Mouse (Mus musculus) hindbrain, embryonic 15.5 days (tissue): ENCODE results near the gene Lasp1. TPM values are rescaled to one million over a fixed set of nuclear protein-coding genes. Genes with fewer than 3 reads are reported as not detected.
"Not testable (repeated sequence)": the region's sequence is repeated elsewhere in the genome, so short reads cannot be mapped to it uniquely, and the experiment has no call there.

ENCODE experiments used
- ATAC-seq: fragments of 200-750 bp; cut with Nextera tagmentation; 2 replicates; pipeline ENCODE4 v1.8.0; 2017; ENCODE audit warnings: low read depth, moderate number of reproducible peaks, moderate TSS enrichment; ENCODE audit not compliant: low FRiP score
- H3K27ac ChIP-seq: fragments of 300-500 bp; sonication (generic); replicated peaks from 2 replicates; pipeline ENCODE4 v1.5.1; 2015; ENCODE audit warnings: mild to moderate bottlenecking, inconsistent platforms
- H3K27me3 ChIP-seq: fragments of 300-500 bp; sonication (generic); 2 replicates; pipeline ENCODE4 v1.6.1; 2015; ENCODE audit warnings: control low read depth, inconsistent platforms
- H3K36me3 ChIP-seq: fragments of 300-500 bp; sonication (generic); 2 replicates; pipeline ENCODE4 v1.6.1; 2015; ENCODE audit warnings: control low read depth, inconsistent platforms
- H3K4me1 ChIP-seq: fragments of 300-500 bp; sonication (generic); replicated peaks from 2 replicates; pipeline ENCODE4 v1.6.1; 2015; ENCODE audit warnings: control low read depth, inconsistent platforms
- H3K4me2 ChIP-seq: fragments of 300-500 bp; sonication (generic); 2 replicates; pipeline ENCODE4 v1.6.1; 2015; ENCODE audit warnings: moderate library complexity, mild to moderate bottlenecking, inconsistent platforms
- H3K4me3 ChIP-seq: fragments of 300-500 bp; sonication (generic); 2 replicates; pipeline ENCODE4 v1.5.1; 2015; ENCODE audit warnings: mild to moderate bottlenecking, inconsistent platforms
- H3K9ac ChIP-seq: fragments of 300-500 bp; sonication (generic); 2 replicates; pipeline ENCODE4 v1.6.1; 2015; ENCODE audit warnings: inconsistent platforms
- H3K9me3 ChIP-seq: fragments of 300-500 bp; sonication (generic); 2 replicates; pipeline ENCODE4 v1.6.1; 2016; ENCODE audit warnings: control low read depth, inconsistent platforms
- WGBS: fragments of 180-500 bp; shearing (Covaris S2); methylation state at CpG from one replicate; pipeline ENCODE4 v1.1.7; 2015; 5-methylcytosine and 5-hydroxymethylcytosine counted together
- polyA plus RNA-seq: library from polyadenylated mRNA; unstranded; fragments of >200 nt; fragmentation: Nextera tagmentation; extraction: Ambion mirVana; gene quantifications from 2 replicates; pipeline ENCODE4 v1.2.1, GENCODE M21; 2015

The Lasp1 gene
- polyA plus RNA-seq, 1 experiment from 2014 or later, result 173 TPM

- Histone ChIP-seq H3K4me1 (peaks cover 28% of the 10 kb centered on the region), H3K27me3 (no peaks in the 10 kb centered on the region), H3K9me3 (no peaks in the 10 kb centered on the region), H3K9ac (no peak overlapping the region), H3K36me3 (peaks cover 49% of the 10 kb centered on the region), H3K4me3 (no peak overlapping the region), H3K4me2 (no peak overlapping the region), H3K27ac (no peak overlapping the region)
- WGBS, result 93% methylated on average over 1 of the region's 1 CpGs
- no peak for ATAC-seq
Measured at GRCm38 (mm10) chr11:97778918-97779317, 19.9 kb upstream of the Lasp1 start.

DNA sequence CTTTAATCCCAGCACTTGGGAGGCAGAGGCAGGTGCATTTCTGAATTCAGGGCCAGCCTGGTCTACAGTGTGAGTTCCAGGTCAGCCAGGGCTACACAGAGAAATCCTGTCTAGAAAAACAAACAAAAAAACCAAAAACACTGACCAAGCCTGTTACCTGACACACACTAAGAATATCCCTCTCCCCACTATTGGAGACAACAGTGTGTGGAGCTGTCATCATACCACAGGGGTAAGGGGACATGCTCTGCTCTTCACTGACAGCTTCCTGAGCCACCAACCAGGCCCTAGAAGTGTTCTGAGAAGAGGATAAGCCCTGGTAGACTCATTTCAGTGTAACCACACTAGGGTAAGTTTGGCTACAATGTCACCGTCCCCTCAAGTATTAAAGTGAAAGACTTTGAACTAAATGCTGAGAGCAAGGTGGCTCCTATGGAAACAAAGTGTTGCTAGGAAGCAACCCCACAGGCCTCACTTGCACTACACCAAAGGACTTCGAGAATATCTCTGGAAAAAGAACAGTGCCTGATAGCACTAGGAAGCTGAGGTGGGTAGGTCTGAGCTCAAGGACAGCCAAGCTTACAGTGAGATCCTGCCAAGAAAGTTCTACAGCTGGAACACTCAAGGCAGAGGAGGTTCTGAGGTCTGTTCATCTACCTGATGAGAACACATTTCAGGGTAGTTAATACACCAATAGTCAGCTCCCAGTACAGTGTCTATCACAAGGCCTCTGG is 18.7 kb upstream of the Lasp1 start:
- Histone ChIP-seq H3K4me1 (peaks cover 28% of the 10 kb centered on the region), H3K27ac (no peak overlapping the region), H3K36me3 (peaks cover 49% of the 10 kb centered on the region), H3K9ac (peak overlapping the region; percentile 92; the same call in 1 of the 2 replicates), H3K9me3 (no peaks in the 10 kb centered on the region), H3K4me2 (peak overlapping the region; percentile 66), H3K4me3 (peak overlapping the region; percentile 71), H3K27me3 (no peaks in the 10 kb centered on the region)
- no peak for ATAC-seq
- WGBS, result 79% methylated on average over 2 of the region's 2 CpGs

GRCm38 (mm10) chr11:97781478-97781831 is 17.3 kb upstream of the Lasp1 start:
- H3K4me2 ChIP-seq, result peak overlapping the region; percentile 66
- peak overlapping the region; percentile 71 for H3K4me3 ChIP-seq
- H3K27ac ChIP-seq, result peak overlapping the region; percentile 82
- H3K36me3 ChIP-seq, result peaks cover 42% of the 10 kb centered on the region
- H3K27me3 ChIP-seq, result no peaks in the 10 kb centered on the region
- WGBS, result 1% methylated on average over 11 of the region's 11 CpGs
- H3K9me3 ChIP-seq, result no peaks in the 10 kb centered on the region
- peak overlapping the region; percentile 92 for H3K9ac ChIP-seq
- peaks cover 28% of the 10 kb centered on the region for H3K4me1 ChIP-seq
- no peak for ATAC-seq

GRCm38 (mm10) chr11:97781832-97782563 is 16.8 kb upstream of the Lasp1 start, which contains the start of gene Rpl23:
Gene Rpl23 (minus strand): TSS chr11:97782437.
- Histone ChIP-seq H3K9me3 (no peaks in the 10 kb centered on the region), H3K4me2 (peak within 1 kb of the TSS; percentile 66), H3K4me3 (peak within 1 kb of the TSS; percentile 71), H3K27me3 (no peaks in the 10 kb centered on the region), H3K27ac (peak within 1 kb of the TSS; percentile 82), H3K4me1 (peaks cover 28% of the 10 kb centered on the region), H3K36me3 (peaks cover 36% of the 10 kb centered on the region), H3K9ac (peak within 1 kb of the TSS; percentile 92)
- peak; percentile 95 for ATAC-seq
- under 1% methylated on average over 67 of the region's 67 CpGs for WGBS

DNA sequence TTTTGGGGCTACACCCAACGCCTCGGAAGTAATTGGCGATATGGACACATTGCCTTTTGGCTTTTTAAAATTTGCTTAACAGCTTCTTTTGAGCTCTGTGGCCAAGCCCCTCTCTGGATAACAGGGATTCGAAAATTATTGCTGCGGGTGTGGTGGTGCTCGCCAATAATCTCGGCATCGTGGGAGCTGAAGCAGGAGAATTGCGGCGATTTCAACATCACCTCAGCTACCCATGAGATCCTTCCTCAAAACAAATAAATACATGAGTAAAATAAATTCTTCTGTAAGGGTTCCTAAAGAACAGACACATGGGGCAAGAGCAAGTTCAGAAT is 16.3 kb upstream of the Lasp1 start:
- peaks cover 31% of the 10 kb centered on the region for H3K36me3 ChIP-seq
- H3K4me1 ChIP-seq, result peaks cover 28% of the 10 kb centered on the region
- no peak; the same call in none of the 2 replicates for ATAC-seq
- no peaks in the 10 kb centered on the region for H3K9me3 ChIP-seq
- peak overlapping the region; percentile 61 for H3K9ac ChIP-seq
- WGBS, result under 1% methylated on average over 10 of the region's 10 CpGs
- peak overlapping the region; percentile 82 for H3K27ac ChIP-seq
- peak overlapping the region; percentile 71 for H3K4me3 ChIP-seq
- H3K4me2 ChIP-seq, result peak overlapping the region; percentile 51
- H3K27me3 ChIP-seq, result no peaks in the 10 kb centered on the region

GRCm38 (mm10) chr11:97787961-97788360 is 10.8 kb upstream of the Lasp1 start:
- H3K9me3 ChIP-seq, result no peaks in the 10 kb centered on the region
- no peak overlapping the region for H3K9ac ChIP-seq
- no peaks in the 10 kb centered on the region for H3K27me3 ChIP-seq
- H3K36me3 ChIP-seq, result no peaks in the 10 kb centered on the region
- no peak for ATAC-seq
- H3K4me2 ChIP-seq, result no peak overlapping the region
- H3K4me3 ChIP-seq, result no peak overlapping the region
- H3K27ac ChIP-seq, result no peak overlapping the region
- peaks cover 5% of the 10 kb centered on the region for H3K4me1 ChIP-seq
- WGBS, result 95% methylated on average over 3 of the region's 3 CpGs

GRCm38 (mm10) chr11:97789727-97790126 is 9.1 kb upstream of the Lasp1 start:
- ATAC-seq, result no peak
- H3K36me3 ChIP-seq, result no peaks in the 10 kb centered on the region
- H3K9me3 ChIP-seq, result no peaks in the 10 kb centered on the region
- WGBS, result 84% methylated on average over 5 of the region's 5 CpGs
- H3K9ac ChIP-seq, result no peak overlapping the region
- H3K4me3 ChIP-seq, result no peak overlapping the region
- no peak overlapping the region for H3K4me2 ChIP-seq
- H3K27me3 ChIP-seq, result no peaks in the 10 kb centered on the region
- H3K27ac ChIP-seq, result no peak overlapping the region
- H3K4me1 ChIP-seq, result no peaks in the 10 kb centered on the region

DNA sequence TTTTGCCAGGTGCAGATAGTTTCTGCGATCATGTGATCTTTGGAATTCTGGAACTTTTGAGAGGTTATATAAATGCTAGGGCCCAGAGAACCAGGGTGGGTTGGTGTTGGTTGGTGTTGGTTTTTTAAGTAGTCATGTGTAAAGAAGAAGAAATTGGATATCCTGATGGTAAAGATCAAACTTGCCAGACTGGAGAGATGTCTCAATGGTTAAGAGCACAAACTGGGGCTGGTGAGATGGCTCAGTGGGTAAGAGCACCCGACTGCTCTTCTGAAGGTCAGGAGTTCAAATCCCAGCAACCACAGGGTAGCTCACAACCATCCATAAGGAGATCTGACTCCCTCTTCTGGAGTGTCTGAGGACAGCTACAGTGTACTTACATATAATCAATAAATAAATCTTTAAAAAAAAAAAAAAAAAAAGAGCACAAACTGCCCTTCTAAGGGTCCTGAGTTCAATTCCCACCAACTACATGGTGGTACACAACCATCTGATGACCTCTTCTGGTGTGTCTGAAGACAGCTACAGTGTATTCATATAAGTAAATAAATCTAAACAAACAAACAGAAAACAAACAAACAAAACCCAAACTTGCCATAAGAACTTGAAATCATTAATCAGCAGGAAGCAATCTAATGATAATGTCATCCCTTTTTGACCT is 7.9 kb upstream of the Lasp1 start:
- WGBS, result 86% methylated on average over 2 of the region's 2 CpGs
- not testable (repeated sequence) for H3K9ac ChIP-seq, H3K27ac ChIP-seq, H3K27me3 ChIP-seq, H3K4me3 ChIP-seq, ATAC-seq, H3K4me2 ChIP-seq, H3K36me3 ChIP-seq, H3K4me1 ChIP-seq, H3K9me3 ChIP-seq

DNA sequence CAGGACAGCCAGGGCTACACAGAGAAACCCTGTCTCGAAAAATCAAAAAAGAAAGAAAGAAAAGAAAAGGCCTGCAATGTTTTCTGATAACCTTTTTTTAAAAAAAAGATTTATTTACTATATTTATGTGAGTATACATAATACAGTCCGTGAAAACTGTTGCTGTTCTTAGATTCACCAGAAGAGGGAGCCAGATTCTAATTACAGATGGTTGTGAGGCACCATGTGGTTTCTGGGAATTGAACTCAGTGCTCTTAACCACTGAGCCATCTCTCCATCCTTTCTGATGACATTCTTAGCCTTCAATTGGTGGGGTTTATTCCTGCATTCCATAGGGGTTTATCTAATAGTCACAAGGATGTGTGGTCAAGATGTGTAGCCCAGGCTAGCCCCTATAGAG is 5.6 kb upstream of the Lasp1 start:
- WGBS, result 8% methylated on average over 2 of the region's 2 CpGs
- H3K36me3 ChIP-seq, result no peaks in the 10 kb centered on the region
- no peak overlapping the region for H3K4me2 ChIP-seq
- H3K4me1 ChIP-seq, result peaks cover under 1% of the 10 kb centered on the region
- no peak overlapping the region for H3K4me3 ChIP-seq
- H3K9me3 ChIP-seq, result no peaks in the 10 kb centered on the region
- H3K27me3 ChIP-seq, result no peaks in the 10 kb centered on the region
- H3K27ac ChIP-seq, result no peak overlapping the region
- no peak for ATAC-seq
- H3K9ac ChIP-seq, result no peak overlapping the region

- Histone ChIP-seq H3K4me2 (0 out of 2 replicates have a peak overlapping the region, but pooled peaks have one; percentile 15), H3K4me3 (no peak overlapping the region), H3K4me1 (peaks cover 17% of the 10 kb centered on the region), H3K9ac (no peak overlapping the region), H3K36me3 (no peaks in the 10 kb centered on the region), H3K27me3 (no peaks in the 10 kb centered on the region), H3K27ac (0 out of 2 replicates have a peak overlapping the region, but pooled peaks have one; percentile 7), H3K9me3 (no peaks in the 10 kb centered on the region)
- ATAC-seq, result no peak
- 4% methylated on average over 6 of the region's 6 CpGs for WGBS
Measured at GRCm38 (mm10) chr11:97796910-97797309, 1.9 kb upstream of the Lasp1 start.

- Histone ChIP-seq H3K4me3 (peak overlapping the region; percentile 94), H3K9me3 (no peaks in the 10 kb centered on the region), H3K4me1 (peaks cover 23% of the 10 kb centered on the region), H3K9ac (no peak overlapping the region), H3K4me2 (peak overlapping the region; percentile 83), H3K27ac (peak overlapping the region; percentile 97; the same call in 1 of the 2 replicates), H3K36me3 (no peaks in the 10 kb centered on the region), H3K27me3 (no peaks in the 10 kb centered on the region)
- no peak for ATAC-seq
- WGBS, result 60% methylated on average over 15 of the region's 15 CpGs
Measured at GRCm38 (mm10) chr11:97797369-97798082, 1.3 kb upstream of the Lasp1 start.
